Mouse (Mus musculus) liver (tissue): Measurements from ENCODE around the gene Gm5447.

Experiments used
- DNase-seq: peaks from one replicate; pipeline ENCODE4 v3.0.0-alpha.2; 2020; ENCODE audit warnings: mixed read lengths

Gm5447 gene

GRCm38 (mm10) chr13:30973501-30974246, at the start of gene Gm5447, which contains the start of gene Exoc2:
TSS of gene Gm5447 (plus strand) at chr13:30974204.
TSS of gene Exoc2 (minus strand) at chr13:30974093.
- peak; percentile 85 for DNase-seq

- DNase-seq = no peak
These were observed 49.7 kb upstream of the Gm5447 start for GRCm38 (mm10) chr13:30924269-30924668.

DNA sequence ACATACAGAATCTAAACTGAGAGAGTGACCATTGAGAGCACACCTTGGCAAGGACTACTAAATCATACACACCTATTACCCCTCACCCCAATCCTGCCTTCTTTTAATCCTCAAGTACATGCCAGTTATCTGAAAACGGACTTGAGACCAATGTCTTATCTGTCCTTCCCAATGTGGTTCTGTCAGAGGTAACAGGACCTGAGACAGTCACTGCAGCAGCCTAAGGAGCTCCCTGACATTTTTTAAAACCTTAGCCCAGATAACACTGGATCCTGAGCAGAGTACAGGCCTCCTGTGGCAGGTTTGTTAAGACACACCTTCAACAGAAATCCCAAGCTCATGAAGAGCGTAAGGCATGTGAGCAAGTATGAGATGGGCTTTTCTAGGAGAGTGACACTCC, 44.9 kb upstream of the Gm5447 start:
- DNase-seq = no peak

GRCm38 (mm10) chr13:30931613-30932012, 42.4 kb upstream of the Gm5447 start:
- DNase-seq = peak; percentile 69

DNA sequence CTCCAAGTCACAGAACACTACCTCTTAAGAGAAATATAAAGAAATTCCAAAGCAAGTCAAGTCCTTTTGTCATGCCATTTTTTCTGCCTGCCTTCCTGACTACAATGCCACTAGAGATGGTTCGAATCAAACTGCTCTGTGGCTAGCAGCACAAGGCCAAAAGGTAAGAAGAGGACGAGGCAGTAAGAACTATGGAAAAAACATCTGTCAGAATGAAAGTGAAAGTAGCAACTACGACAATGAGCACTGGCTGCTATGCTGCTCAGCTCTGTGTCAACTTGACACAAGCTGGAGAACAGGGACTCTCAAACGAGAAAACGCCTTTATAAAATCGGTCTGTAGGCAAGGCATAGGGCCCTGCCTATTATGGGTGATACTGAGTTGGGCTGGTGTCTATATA, 41.0 kb upstream of the Gm5447 start:
- no peak for DNase-seq

DNA sequence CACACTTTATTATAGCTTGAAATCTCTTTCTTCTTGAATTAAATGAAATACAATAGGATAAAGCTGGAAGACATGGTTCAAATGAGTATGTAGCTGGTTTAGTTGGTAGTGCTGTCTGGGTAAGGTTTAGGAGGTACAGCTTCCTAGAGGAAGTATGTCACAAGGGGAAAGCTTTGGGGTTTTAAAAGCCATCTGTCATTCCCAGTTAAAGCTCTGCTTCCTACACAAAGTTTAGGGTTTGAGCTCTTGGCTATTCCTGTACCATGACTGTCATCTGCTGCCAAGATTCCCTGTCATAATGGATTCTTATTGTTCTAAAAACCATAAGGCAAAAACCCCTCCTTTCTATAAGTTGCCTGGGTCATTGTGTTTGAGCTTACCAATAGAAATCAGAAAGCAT, 28.2 kb upstream of the Gm5447 start:
- DNase-seq = no peak

DNA sequence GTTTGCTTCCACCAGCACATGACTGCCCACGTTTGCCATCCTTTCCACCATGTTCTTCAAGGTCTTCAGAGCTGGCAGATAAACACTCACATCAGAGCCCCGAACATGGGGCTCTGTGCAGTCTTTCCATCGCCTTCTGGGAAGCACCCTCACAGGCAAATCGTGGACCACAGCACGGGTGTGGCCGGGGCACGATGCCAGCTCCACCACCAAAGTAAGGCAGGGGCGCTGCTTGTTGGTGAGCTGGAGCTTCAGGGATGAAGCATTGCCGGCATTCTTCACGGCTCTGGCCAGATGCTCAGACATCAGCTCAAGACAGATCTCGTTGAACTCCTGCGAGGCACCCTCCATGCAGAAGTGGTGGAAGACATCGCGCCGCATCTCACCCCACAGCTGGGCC, 26.9 kb upstream of the Gm5447 start:
- DNase-seq = no peak

- no peak for DNase-seq
These were observed 26.5 kb upstream of the Gm5447 start, which contains the start of gene Hus1b for GRCm38 (mm10) chr13:30947540-30947939. TSS of gene Hus1b (minus strand) at chr13:30947759.

- DNase-seq = no peak
These were observed 24.8 kb upstream of the Gm5447 start for GRCm38 (mm10) chr13:30949181-30949580.

- DNase-seq = no peak
These were observed 22.0 kb upstream of the Gm5447 start for GRCm38 (mm10) chr13:30952044-30952443.

DNA sequence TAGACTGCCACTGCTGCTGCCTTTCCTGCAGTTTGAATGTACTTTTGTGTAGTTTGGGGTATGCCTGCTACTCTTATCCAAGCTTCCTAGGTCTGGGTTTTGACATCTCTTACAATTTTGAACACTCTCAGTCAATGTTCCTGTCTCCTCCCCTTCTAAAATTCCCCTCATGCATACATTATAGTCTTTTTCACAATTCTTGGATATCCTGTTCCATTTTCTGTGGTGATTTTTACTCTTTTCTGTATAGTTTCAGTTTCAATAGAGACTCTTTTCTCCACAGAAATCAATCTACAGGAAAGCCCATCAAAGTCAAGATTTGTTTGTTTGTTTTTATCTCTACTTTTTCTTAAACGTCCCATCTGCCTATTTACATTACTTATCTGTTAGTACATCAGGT, 20.4 kb upstream of the Gm5447 start:
- DNase-seq = no peak

DNA sequence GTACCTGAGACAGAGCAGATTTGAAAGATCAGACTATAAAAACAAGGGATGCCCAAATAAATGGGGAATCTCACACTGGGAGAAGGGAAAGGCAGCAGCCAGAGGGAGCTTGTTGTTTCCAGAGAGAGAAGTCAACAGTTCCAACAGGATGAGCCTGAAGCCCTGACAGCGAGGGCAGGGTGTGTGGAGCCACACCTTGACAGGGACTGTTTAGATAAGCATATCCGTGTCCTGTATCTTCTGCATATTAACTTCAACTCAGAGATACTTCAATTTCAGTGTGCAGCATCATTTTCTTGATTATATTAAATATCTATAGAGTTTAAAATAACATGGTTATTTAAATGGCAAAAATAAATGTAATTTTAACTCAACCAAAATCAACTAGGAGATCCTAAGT, 13.3 kb upstream of the Gm5447 start:
- DNase-seq = peak; percentile 80

- DNase-seq = peak; percentile 49
These were observed 12.1 kb upstream of the Gm5447 start for GRCm38 (mm10) chr13:30961932-30962331.

GRCm38 (mm10) chr13:30966507-30966911, 7.5 kb upstream of the Gm5447 start:
- DNase-seq = no peak

- DNase-seq = no peak
These were observed 5.7 kb upstream of the Gm5447 start for GRCm38 (mm10) chr13:30968311-30968710.

DNA sequence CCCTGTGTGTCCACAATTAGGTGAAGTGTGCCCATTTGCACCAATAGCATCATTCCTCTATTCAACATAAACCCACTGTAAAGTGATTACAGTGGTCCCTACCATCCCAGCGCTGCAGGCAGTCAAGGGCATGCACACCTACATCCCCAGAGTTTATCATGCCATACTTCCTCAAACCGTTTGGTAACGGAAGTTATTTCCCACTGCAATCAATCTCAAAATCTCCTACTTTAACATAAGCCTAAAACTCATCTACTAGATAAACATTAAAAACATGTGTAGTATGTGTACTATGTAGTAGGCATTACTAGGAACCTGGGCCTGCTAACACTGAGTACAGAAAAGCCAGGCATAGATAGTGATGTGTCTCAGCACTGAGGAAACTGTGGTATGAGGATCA, 3.0 kb upstream of the Gm5447 start:
- no peak for DNase-seq

DNA sequence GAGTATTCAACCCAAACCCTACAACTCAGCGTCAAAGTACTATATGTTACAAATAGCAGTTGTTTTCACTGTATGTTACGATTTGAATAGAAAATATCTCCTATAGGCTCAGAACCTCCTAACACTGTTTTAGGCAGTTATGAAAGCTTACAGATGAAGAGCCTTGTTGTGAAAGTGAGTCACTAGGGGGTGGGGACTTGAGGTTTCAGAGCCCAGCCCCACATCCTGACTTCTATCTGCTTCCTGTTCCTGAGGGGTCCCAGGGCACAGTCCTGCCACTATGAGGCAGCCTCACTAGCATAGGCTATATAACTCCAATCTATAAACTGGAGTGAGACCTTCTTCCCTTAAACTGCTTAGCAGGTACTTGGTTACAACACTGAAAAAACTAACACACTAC, 1.9 kb upstream of the Gm5447 start:
- peak; percentile 33 for DNase-seq

DNA sequence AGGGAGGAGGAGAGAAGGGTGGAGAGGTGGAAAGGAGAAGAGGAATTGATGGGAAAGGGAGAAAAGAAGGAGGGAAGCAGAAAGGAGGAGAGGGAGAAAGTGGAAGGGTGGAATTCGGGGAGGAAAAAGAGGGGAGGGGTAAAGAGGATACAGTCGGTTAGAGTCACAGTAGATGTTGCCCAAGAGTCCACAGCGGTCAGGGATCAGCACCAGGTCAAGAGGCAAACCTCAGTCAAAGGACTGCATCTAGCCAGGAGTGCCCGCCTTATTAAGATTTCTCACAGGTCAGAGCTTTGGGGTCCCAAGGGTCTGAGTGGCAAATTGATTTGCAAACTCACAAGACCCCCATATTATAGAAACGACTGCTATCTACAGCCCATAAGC, 235 bp downstream of the Gm5447 start:
- no peak for DNase-seq

- no peak for DNase-seq
These were observed 2.6 kb downstream of the Gm5447 start for GRCm38 (mm10) chr13:30976536-30977084.

- no peak for DNase-seq
These were observed 4.2 kb downstream of the Gm5447 start for GRCm38 (mm10) chr13:30978224-30978623.

GRCm38 (mm10) chr13:30981666-30982065, 7.7 kb downstream of the Gm5447 start:
- DNase-seq = peak; percentile 58

DNA sequence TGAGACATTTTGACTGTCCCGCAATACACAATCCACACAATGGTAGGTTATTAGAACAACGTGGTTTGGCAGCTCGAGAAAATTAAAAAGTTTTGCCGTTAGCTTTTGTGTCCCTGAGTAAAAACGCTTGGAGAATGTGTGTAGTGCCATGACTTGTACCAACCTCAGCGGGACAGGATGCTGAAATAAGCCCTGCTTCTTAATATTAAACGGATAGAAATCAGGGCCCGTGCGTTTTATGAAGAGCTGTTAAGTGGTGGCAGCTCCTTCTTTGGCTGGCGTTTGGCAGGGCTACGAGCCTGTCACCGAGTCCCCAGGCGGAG, 11.2 kb downstream of the Gm5447 start:
- DNase-seq = no peak

- peak; percentile 37 for DNase-seq
These were observed 11.8 kb downstream of the Gm5447 start for GRCm38 (mm10) chr13:30985598-30986466.

GRCm38 (mm10) chr13:30986934-30987455, 13.0 kb downstream of the Gm5447 start:
- DNase-seq = no peak
